Mouse (Mus musculus): ENCODE results near the gene Mea1. TPM values are rescaled to one million over a fixed set of nuclear protein-coding genes. Genes with fewer than 3 reads are reported as not detected.
A peak's percentile ranks its signal among the peaks of the same experiment; 100 is the strongest.

Mea1 gene
- polyA plus RNA-seq, 1 experiment from 2014 or later, result 109 TPM

GRCm38 (mm10) chr17:46680760-46681373 lies 2.3 kb downstream of the Mea1 start, which contains the start of gene Klhdc3:
Gene Klhdc3 (minus strand): TSS chr17:46680914.
- no peaks in the 10 kb centered on the region for H3K27me3 ChIP-seq (ENCODE audit: control insufficient read depth, insufficient read depth, low read length)
- under 1% methylated on average over 49 of the region's 49 CpGs for WGBS

GRCm38 (mm10) chr17:46681466-46682118 lies 3.0 kb downstream of the Mea1 start:
- Histone ChIP-seq H3K9me3 (replicated peaks; ENCODE audit: control insufficient read depth, low read length) (no peaks in the 10 kb centered on the region), H3K27ac (ENCODE audit: low read length) (peak overlapping the region; percentile 79; the same call in 1 of the 2 replicates), H3K4me3 (ENCODE audit: low read length) (peak overlapping the region; percentile 85), H3K36me3 (ENCODE audit: control insufficient read depth, insufficient read depth) (peaks cover 43% of the 10 kb centered on the region), H3K9ac (ENCODE audit: low read length) (peak overlapping the region; percentile 82), H3K4me1 (ENCODE audit: control insufficient read depth, insufficient read depth, low read length) (peaks cover 28% of the 10 kb centered on the region), H3K27me3 (ENCODE audit: control insufficient read depth, insufficient read depth, low read length) (no peaks in the 10 kb centered on the region), H3K4me2 (ENCODE audit: low read depth, low read length) (peak overlapping the region; percentile 94)
- ATAC-seq (replicated peaks; ENCODE audit: extremely low read depth, insufficient read depth, low FRiP score), result no peak
- 24% methylated on average over 12 of the region's 12 CpGs for WGBS

More at GRCm38 (mm10) chr17:46680760-46681373, 2.3 kb downstream of the Mea1 start, which contains the start of gene Klhdc3:
- H3K4me2 ChIP-seq (ENCODE audit: low read depth, low read length), result peak within 1 kb of the TSS; percentile 94
- H3K36me3 ChIP-seq (ENCODE audit: control insufficient read depth, insufficient read depth), result peaks cover 43% of the 10 kb centered on the region
- peak within 1 kb of the TSS; percentile 85 for H3K4me3 ChIP-seq (ENCODE audit: low read length)
- H3K9ac ChIP-seq (ENCODE audit: low read length), result peak within 1 kb of the TSS; percentile 87
- H3K4me1 ChIP-seq (ENCODE audit: control insufficient read depth, insufficient read depth, low read length), result peaks cover 28% of the 10 kb centered on the region
- no peaks in the 10 kb centered on the region for H3K9me3 ChIP-seq (replicated peaks; ENCODE audit: control insufficient read depth, low read length)
- ATAC-seq (replicated peaks; ENCODE audit: extremely low read depth, insufficient read depth, low FRiP score), result peak; percentile 97
- H3K27ac ChIP-seq (ENCODE audit: low read length), result peak within 1 kb of the TSS; percentile 94

GRCm38 (mm10) chr17:46682654-46683389 lies 4.2 kb downstream of the Mea1 start:
- no peaks in the 10 kb centered on the region for H3K27me3 ChIP-seq (ENCODE audit: control insufficient read depth, insufficient read depth, low read length)
- H3K9me3 ChIP-seq (replicated peaks; ENCODE audit: control insufficient read depth, low read length), result no peaks in the 10 kb centered on the region
- peaks cover 39% of the 10 kb centered on the region for H3K36me3 ChIP-seq (ENCODE audit: control insufficient read depth, insufficient read depth)
- no peak overlapping the region for H3K27ac ChIP-seq (ENCODE audit: low read length)
- H3K4me2 ChIP-seq (ENCODE audit: low read depth, low read length), result no peak overlapping the region
- H3K4me3 ChIP-seq (ENCODE audit: low read length), result no peak overlapping the region
- WGBS, result 83% methylated on average over 16 of the region's 16 CpGs
- H3K9ac ChIP-seq (ENCODE audit: low read length), result no peak overlapping the region
- peaks cover 27% of the 10 kb centered on the region for H3K4me1 ChIP-seq (ENCODE audit: control insufficient read depth, insufficient read depth, low read length)
- ATAC-seq (replicated peaks; ENCODE audit: extremely low read depth, insufficient read depth, low FRiP score), result no peak

- Histone ChIP-seq H3K27me3 (ENCODE audit: control insufficient read depth, insufficient read depth, low read length) (no peaks in the 10 kb centered on the region), H3K27ac (ENCODE audit: low read length) (no peak overlapping the region), H3K9ac (ENCODE audit: low read length) (no peak overlapping the region), H3K4me1 (ENCODE audit: control insufficient read depth, insufficient read depth, low read length) (peaks cover 8% of the 10 kb centered on the region), H3K36me3 (ENCODE audit: control insufficient read depth, insufficient read depth) (peaks cover 39% of the 10 kb centered on the region), H3K9me3 (replicated peaks; ENCODE audit: control insufficient read depth, low read length) (no peaks in the 10 kb centered on the region), H3K4me2 (ENCODE audit: low read depth, low read length) (no peak overlapping the region), H3K4me3 (ENCODE audit: low read length) (no peak overlapping the region)
- 86% methylated on average over 6 of the region's 6 CpGs for WGBS
- no peak for ATAC-seq (replicated peaks; ENCODE audit: extremely low read depth, insufficient read depth, low FRiP score)
These were observed 7.3 kb downstream of the Mea1 start for GRCm38 (mm10) chr17:46685913-46686312.

- Histone ChIP-seq H3K27me3 (ENCODE audit: control insufficient read depth, insufficient read depth, low read length) (no peaks in the 10 kb centered on the region), H3K9ac (ENCODE audit: low read length) (no peak overlapping the region), H3K27ac (ENCODE audit: low read length) (no peak overlapping the region), H3K4me1 (ENCODE audit: control insufficient read depth, insufficient read depth, low read length) (no peaks in the 10 kb centered on the region), H3K4me3 (ENCODE audit: low read length) (no peak overlapping the region), H3K9me3 (replicated peaks; ENCODE audit: control insufficient read depth, low read length) (no peaks in the 10 kb centered on the region), H3K36me3 (ENCODE audit: control insufficient read depth, insufficient read depth) (peaks cover 17% of the 10 kb centered on the region), H3K4me2 (ENCODE audit: low read depth, low read length) (no peak overlapping the region)
- WGBS, result 68% methylated on average over 12 of the region's 12 CpGs
- ATAC-seq (replicated peaks; ENCODE audit: extremely low read depth, insufficient read depth, low FRiP score), result no peak
These were observed 12.1 kb downstream of the Mea1 start for GRCm38 (mm10) chr17:46690665-46691064.

- Histone ChIP-seq H3K4me3 (ENCODE audit: low read length) (no peak overlapping the region), H3K4me2 (ENCODE audit: low read depth, low read length) (no peak overlapping the region), H3K9me3 (replicated peaks; ENCODE audit: control insufficient read depth, low read length) (no peaks in the 10 kb centered on the region), H3K27ac (ENCODE audit: low read length) (no peak overlapping the region), H3K27me3 (ENCODE audit: control insufficient read depth, insufficient read depth, low read length) (no peaks in the 10 kb centered on the region), H3K36me3 (ENCODE audit: control insufficient read depth, insufficient read depth) (peaks cover 13% of the 10 kb centered on the region; the same call in 1 of the 2 replicates), H3K4me1 (ENCODE audit: control insufficient read depth, insufficient read depth, low read length) (no peaks in the 10 kb centered on the region), H3K9ac (ENCODE audit: low read length) (no peak overlapping the region)
- ATAC-seq (replicated peaks; ENCODE audit: extremely low read depth, insufficient read depth, low FRiP score), result no peak
- 91% methylated on average over 2 of the region's 2 CpGs for WGBS
These were observed 12.8 kb downstream of the Mea1 start for GRCm38 (mm10) chr17:46691390-46691789.

GRCm38 (mm10) chr17:46694517-46695063 lies 16.0 kb downstream of the Mea1 start:
- H3K36me3 ChIP-seq (ENCODE audit: control insufficient read depth, insufficient read depth), result 0 out of 2 replicates have a peak, but pooled peaks cover 3% of the 10 kb centered on the region
- no peak overlapping the region for H3K27ac ChIP-seq (ENCODE audit: low read length)
- H3K9ac ChIP-seq (ENCODE audit: low read length), result no peak overlapping the region
- no peak overlapping the region for H3K4me3 ChIP-seq (ENCODE audit: low read length)
- H3K4me2 ChIP-seq (ENCODE audit: low read depth, low read length), result no peak overlapping the region
- no peaks in the 10 kb centered on the region for H3K9me3 ChIP-seq (replicated peaks; ENCODE audit: control insufficient read depth, low read length)
- ATAC-seq (replicated peaks; ENCODE audit: extremely low read depth, insufficient read depth, low FRiP score), result no peak
- H3K4me1 ChIP-seq (ENCODE audit: control insufficient read depth, insufficient read depth, low read length), result peaks cover 5% of the 10 kb centered on the region; the same call in 1 of the 2 replicates
- 85% methylated on average over 1 of the region's 1 CpGs for WGBS
- no peaks in the 10 kb centered on the region for H3K27me3 ChIP-seq (ENCODE audit: control insufficient read depth, insufficient read depth, low read length)

- WGBS, result 84% methylated on average over 6 of the region's 6 CpGs
- H3K4me3 ChIP-seq (ENCODE audit: low read length), result no peak overlapping the region
- no peak overlapping the region for H3K27ac ChIP-seq (ENCODE audit: low read length)
- no peak for ATAC-seq (replicated peaks; ENCODE audit: extremely low read depth, insufficient read depth, low FRiP score)
- H3K4me2 ChIP-seq (ENCODE audit: low read depth, low read length), result no peak overlapping the region
- peaks cover 18% of the 10 kb centered on the region for H3K4me1 ChIP-seq (ENCODE audit: control insufficient read depth, insufficient read depth, low read length)
- no peaks in the 10 kb centered on the region for H3K9me3 ChIP-seq (replicated peaks; ENCODE audit: control insufficient read depth, low read length)
- H3K9ac ChIP-seq (ENCODE audit: low read length), result no peak overlapping the region
- H3K27me3 ChIP-seq (ENCODE audit: control insufficient read depth, insufficient read depth, low read length), result no peaks in the 10 kb centered on the region
- 0 out of 2 replicates have a peak, but pooled peaks cover 3% of the 10 kb centered on the region for H3K36me3 ChIP-seq (ENCODE audit: control insufficient read depth, insufficient read depth)
These were observed 19.9 kb downstream of the Mea1 start for GRCm38 (mm10) chr17:46698515-46698914.

All from heart, embryonic 16.5 days (tissue).